Mouse (Mus musculus): ENCODE measurements around the gene Rnaset2a. TPM values are rescaled to one million over a fixed set of nuclear protein-coding genes. Genes with fewer than 3 reads are reported as not detected.

Rnaset2a gene
- polyA plus RNA-seq (2017; shearing (Covaris generic)), result 45.6 TPM

DNA sequence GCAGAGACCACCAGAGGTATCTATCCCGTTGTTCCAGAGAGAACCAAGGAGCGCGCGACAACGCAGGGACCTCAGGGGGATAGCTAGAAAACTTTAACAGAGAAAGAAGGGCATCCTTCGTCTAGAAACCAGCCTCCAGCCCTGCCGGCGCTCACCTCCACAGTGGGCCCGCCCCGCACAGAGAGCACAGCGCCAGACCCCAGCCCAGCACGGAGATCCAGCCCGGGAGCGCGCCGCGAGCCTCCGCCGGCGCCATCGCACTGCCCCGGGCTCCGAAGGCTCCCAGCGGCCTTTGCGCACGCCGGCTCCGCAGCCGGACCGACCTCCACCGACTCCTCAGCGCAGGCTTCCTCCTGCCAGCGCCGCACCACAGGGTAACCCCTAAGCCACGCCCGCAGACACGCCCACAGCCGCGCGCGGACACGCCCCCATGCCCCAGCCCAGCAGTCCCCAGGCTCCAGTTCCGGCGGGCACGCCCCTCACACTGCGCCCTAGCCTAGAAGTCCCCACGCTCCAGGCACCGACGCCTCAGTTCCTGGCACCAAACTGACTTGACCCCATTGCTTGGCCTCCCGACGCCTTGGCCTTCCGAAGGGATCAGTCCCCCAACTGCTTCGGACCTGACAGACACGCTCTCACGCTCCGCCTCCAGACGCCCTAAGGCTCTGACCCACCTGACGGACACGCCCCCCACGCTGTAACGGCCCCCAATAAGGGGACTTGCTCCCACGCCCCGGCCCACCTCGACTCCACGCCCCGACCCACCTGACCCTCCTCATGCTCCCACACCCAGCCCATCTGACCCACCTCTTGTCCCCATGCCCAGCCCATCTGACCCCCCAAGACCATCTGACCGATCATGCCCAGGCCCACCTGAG, at the start of gene Rnaset2a, which contains the start of gene Gm49673:
Gene Rnaset2a (minus strand): TSS at position 659 of the 878 bp plus-strand sequence.
Gene Gm49673 (minus strand): TSS at position 350 of the 878 bp plus-strand sequence.

DNA sequence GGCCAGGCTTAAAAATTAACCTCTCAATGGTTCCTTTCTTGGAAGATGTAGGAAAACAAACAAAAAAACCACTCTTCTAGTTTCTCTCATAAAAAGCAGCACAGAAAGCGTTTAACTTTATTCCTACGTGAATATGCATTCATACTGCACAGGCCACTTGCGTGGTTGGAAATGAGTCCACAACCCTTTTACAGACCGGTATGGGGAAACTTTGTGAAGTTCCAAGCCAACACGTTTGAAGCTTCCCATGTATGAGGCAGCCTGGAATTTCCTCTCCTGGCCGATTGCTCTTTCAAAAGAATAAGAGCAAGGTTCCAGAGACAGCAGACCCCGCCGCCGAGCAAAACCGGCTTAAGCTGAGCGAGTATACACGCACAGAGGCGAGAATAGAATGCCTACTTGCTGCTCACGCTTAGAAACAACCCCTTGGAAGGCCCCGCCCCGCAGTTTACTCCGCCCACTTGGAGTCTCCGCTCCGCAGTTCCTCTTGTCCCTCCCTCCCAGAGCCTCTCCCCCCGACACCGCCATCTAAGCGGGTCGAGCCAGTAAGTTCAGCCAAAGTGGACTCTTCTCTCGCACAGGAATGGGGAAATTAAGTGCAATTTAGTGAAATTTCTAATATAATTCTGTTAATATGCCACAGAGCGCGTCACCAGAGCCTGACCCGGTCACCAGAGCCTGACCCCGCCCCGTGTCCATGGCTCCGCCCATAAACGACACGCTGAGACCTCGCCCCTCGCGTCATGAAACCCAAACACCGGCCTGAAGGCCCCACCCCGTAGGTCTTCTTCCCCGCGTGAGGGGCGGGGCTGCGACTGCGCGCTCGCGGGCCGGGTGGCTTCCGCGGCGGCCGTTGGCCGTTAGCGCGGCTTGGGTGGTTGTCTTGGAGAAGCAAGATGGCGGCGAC, 17.1 kb upstream of the Rnaset2a start, which contains the start of gene Fgfr1op:
Gene Fgfr1op (plus strand): TSS at position 801 of the 907 bp plus-strand sequence.

Other genes with a start within 250 kb of the Rnaset2a start
- 507 TPM for gene Tagap, start 222.1 kb downstream of the Rnaset2a start, polyA plus RNA-seq (2017; shearing (Covaris generic))
- gene Rsph3a, start 202.5 kb downstream of the Rnaset2a start, polyA plus RNA-seq (2017; shearing (Covaris generic)), result 19.6 TPM
- gene Gm49673, start 309 bp downstream of the Rnaset2a start, polyA plus RNA-seq (2017; shearing (Covaris generic)), result 0.44 TPM
- gene Fgfr1op, start 17.4 kb upstream of the Rnaset2a start, polyA plus RNA-seq (2017; shearing (Covaris generic)), result 25.5 TPM
- gene Ccr6, start 87.9 kb upstream of the Rnaset2a start, polyA plus RNA-seq (2017; shearing (Covaris generic)), result 6.0 TPM
- 140 TPM for gene Mpc1, start 134.8 kb upstream of the Rnaset2a start, polyA plus RNA-seq (2017; shearing (Covaris generic))
- gene Sft2d1, start 163.0 kb upstream of the Rnaset2a start, polyA plus RNA-seq (2017; shearing (Covaris generic)), result 175 TPM
- 0.15 TPM for gene Prr18, start 189.4 kb upstream of the Rnaset2a start, polyA plus RNA-seq (2017; shearing (Covaris generic))
- gene T2, start 207.9 kb upstream of the Rnaset2a start, polyA plus RNA-seq (2017; shearing (Covaris generic)), result 0.46 TPM

Measured in effector memory CD4-positive, alpha-beta T cell, adult 5 months (primary cell).